Mouse (Mus musculus): ENCODE measurements around the gene Ctnnd2. TPM values are rescaled to one million over a fixed set of nuclear protein-coding genes. Genes with fewer than 3 reads are reported as not detected.

The Ctnnd2 gene
- total and polyA plus RNA-seq, 2 experiments from 2014 or later, result not detected

DNA sequence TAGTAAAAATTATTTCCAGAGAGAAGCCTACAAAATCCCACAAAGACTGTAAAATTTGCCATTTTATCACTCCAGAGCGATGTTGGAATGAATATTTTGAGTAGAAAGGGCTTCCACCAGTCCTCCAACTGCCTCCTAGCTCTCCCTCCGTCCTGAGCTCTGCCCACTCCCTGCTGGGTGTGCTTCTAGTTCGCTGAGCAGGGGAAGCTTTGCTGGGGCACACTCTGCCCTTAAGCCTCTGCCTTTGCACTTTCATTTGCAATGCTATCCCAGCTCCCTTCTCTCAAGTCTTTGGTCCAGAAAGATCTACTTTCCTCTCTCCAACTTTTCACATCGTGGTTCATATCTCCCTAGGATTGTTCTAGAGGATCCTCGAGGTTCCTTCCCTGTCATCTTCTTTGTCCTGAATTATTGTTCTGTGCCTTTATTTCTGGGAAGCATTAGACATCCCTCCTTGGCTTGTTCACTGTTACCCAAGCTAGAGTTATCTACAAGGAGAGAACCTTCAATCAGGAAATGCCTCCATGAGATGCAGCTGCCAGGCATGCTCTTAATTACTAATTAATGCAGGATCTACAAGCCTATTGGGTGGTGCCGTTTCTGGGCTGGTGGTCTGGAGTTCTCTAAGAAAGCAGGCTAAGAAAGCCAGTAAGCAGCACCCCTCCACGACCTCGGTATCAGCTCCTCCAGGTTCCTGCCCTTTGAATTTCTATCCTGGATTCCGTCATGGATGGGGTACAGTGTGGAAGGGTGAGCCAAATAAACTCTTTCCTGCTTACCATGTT lies 288.1 kb downstream of the Ctnnd2 start:
- Histone ChIP-seq H3K4me2 (ENCODE audit: low read depth, low read length) (no peak overlapping the region), H3K9ac (replicated peaks; ENCODE audit: low read depth, low read length) (no peak overlapping the region), H3K27ac (ENCODE audit: low read depth) (no peak overlapping the region), H3K27me3 (ENCODE audit: control insufficient read depth, insufficient read depth, low read length) (no peaks in the 10 kb centered on the region), H3K36me3 (replicated peaks; ENCODE audit: control insufficient read depth, insufficient read depth, low read length) (no peaks in the 10 kb centered on the region), H3K9me3 (replicated peaks; ENCODE audit: control insufficient read depth, low read length) (no peaks in the 10 kb centered on the region), H3K4me1 (ENCODE audit: control insufficient read depth, insufficient read depth) (peaks cover 12% of the 10 kb centered on the region), H3K4me3 (ENCODE audit: low read depth, low read length) (no peak overlapping the region)
- DNase-seq (ENCODE audit: low spot score) (no peak), ATAC-seq (ENCODE audit: insufficient read depth, low read depth) (no peak)
- 50% methylated on average over 9 of the region's 9 CpGs for WGBS
- TF ChIP-seq EP300 (IDR thresholded peaks at IDR 0.05; ENCODE audit: low read depth) (no peak), CTCF (IDR thresholded peaks at IDR 0.05; ENCODE audit: low read depth) (no peak)

DNA sequence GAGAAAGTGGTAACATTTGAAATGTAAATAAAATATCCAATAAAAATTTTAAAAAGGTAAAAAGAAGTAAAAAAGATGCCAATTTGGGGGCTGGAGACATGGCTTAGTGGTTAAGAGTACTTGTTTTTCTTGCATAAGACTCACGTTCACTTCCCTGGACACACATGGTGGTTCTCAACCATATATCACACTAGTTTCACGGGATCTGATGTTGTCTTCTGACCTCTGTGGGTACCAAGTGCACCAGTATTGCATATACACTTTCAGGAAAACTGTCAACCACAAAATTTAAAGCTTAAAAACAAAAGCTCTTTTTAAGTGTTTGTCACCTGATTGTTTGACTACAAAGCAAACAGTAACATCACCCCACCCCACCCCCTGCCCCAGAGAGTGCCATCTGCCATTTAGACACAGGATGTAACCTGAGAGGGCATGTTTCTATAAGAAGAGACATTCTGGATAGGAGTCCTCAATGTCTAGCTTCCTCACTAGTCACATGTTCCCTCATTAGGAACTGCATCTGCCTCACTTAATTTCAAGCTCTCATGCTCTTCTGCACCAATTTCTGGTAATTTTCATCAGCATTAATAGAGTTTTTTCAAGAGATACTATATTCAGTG lies 290.5 kb downstream of the Ctnnd2 start:
- WGBS, result 77% methylated on average over 2 of the region's 2 CpGs
- no peak overlapping the region for H3K4me2 ChIP-seq (ENCODE audit: low read depth, low read length)
- no peak for DNase-seq (ENCODE audit: low spot score)
- H3K36me3 ChIP-seq (replicated peaks; ENCODE audit: control insufficient read depth, insufficient read depth, low read length), result no peaks in the 10 kb centered on the region
- ATAC-seq (ENCODE audit: insufficient read depth, low read depth), result no peak
- TF ChIP-seq EP300 (IDR thresholded peaks at IDR 0.05; ENCODE audit: low read depth) (no peak), CTCF (IDR thresholded peaks at IDR 0.05; ENCODE audit: low read depth) (no peak)
- H3K27ac ChIP-seq (ENCODE audit: low read depth), result no peak overlapping the region
- no peak overlapping the region for H3K4me3 ChIP-seq (ENCODE audit: low read depth, low read length)
- H3K27me3 ChIP-seq (ENCODE audit: control insufficient read depth, insufficient read depth, low read length), result no peaks in the 10 kb centered on the region
- H3K4me1 ChIP-seq (ENCODE audit: control insufficient read depth, insufficient read depth), result peaks cover 12% of the 10 kb centered on the region
- H3K9ac ChIP-seq (replicated peaks; ENCODE audit: low read depth, low read length), result no peak overlapping the region
- no peaks in the 10 kb centered on the region for H3K9me3 ChIP-seq (replicated peaks; ENCODE audit: control insufficient read depth, low read length)

DNA sequence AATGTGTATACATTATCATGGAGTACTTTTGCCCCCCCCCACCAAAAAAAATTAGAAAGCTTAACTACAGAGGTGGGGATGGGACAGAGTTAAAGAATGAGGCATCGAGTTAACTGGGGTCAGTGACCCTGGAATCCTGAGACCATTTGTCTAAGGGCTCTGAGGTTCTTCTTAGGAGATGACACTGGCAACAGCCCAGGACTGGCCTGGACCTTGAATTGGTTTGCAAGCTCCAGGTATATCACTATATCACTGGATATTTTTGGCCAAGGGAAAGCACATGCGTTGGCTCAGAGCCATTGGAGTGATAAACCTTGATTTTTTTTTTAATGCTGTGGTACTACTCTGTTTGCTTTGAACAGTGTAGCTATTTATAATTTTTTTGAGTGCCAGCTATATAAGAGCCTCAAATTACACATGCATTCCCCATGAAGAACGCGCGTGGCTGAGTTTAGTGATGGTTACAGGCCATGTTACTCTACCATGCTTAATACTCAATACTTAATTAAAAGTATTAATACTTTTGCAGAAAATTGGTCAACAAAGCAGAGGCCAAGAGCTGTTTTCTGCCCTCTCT lies 291.2 kb downstream of the Ctnnd2 start:
- ATAC-seq (ENCODE audit: insufficient read depth, low read depth), result peak; percentile 62
- WGBS, result 39% methylated on average over 5 of the region's 5 CpGs
- TF ChIP-seq EP300 (IDR thresholded peaks at IDR 0.05; ENCODE audit: low read depth) (no peak), CTCF (IDR thresholded peaks at IDR 0.05; ENCODE audit: low read depth) (no peak)

DNA sequence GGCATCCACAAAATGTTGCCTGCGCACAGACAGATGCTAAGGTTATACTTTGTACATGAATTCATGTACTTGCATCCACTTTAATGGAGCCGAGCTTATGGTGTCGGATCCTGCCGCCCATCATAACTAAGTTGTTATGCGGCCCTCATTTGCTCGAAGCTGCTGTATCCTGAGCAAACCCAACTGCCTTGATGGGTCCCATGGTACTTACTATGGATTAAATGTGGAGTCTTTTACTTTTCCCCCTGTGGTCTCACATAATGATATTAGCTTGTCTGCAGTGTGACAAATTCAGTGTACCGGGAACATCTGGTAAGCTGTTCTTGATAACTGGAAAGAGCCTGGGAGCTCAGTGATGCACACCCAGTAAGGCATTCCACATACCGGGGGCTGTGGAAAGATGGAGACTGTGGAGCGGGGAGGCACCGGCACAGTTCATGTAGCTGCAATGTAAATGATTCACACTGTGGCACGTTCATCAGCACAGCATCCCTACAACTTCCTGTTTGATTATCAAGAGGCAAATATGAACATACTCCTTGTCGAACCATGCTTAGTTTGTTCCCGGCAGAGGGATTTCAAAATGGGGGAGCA lies 294.7 kb downstream of the Ctnnd2 start:
- no peak overlapping the region for H3K4me3 ChIP-seq (ENCODE audit: low read depth, low read length)
- 78% methylated on average over 13 of the region's 13 CpGs for WGBS
- no peak for ATAC-seq (ENCODE audit: insufficient read depth, low read depth)
- DNase-seq (ENCODE audit: low spot score), result no peak
- TF ChIP-seq CTCF (IDR thresholded peaks at IDR 0.05; ENCODE audit: low read depth) (no peak), EP300 (IDR thresholded peaks at IDR 0.05; ENCODE audit: low read depth) (no peak)
- H3K27ac ChIP-seq (ENCODE audit: low read depth), result no peak overlapping the region
- no peaks in the 10 kb centered on the region for H3K9me3 ChIP-seq (replicated peaks; ENCODE audit: control insufficient read depth, low read length)
- no peaks in the 10 kb centered on the region for H3K36me3 ChIP-seq (replicated peaks; ENCODE audit: control insufficient read depth, insufficient read depth, low read length)
- no peaks in the 10 kb centered on the region for H3K27me3 ChIP-seq (ENCODE audit: control insufficient read depth, insufficient read depth, low read length)
- peaks cover 12% of the 10 kb centered on the region for H3K4me1 ChIP-seq (ENCODE audit: control insufficient read depth, insufficient read depth)
- H3K4me2 ChIP-seq (ENCODE audit: low read depth, low read length), result no peak overlapping the region
- no peak overlapping the region for H3K9ac ChIP-seq (replicated peaks; ENCODE audit: low read depth, low read length)

More for the DNA sequence above, 291.2 kb downstream of the Ctnnd2 start:
- H3K36me3 ChIP-seq (replicated peaks; ENCODE audit: control insufficient read depth, insufficient read depth, low read length), result no peaks in the 10 kb centered on the region
- no peaks in the 10 kb centered on the region for H3K9me3 ChIP-seq (replicated peaks; ENCODE audit: control insufficient read depth, low read length)
- H3K4me1 ChIP-seq (ENCODE audit: control insufficient read depth, insufficient read depth), result peaks cover 12% of the 10 kb centered on the region
- no peak overlapping the region for H3K4me3 ChIP-seq (ENCODE audit: low read depth, low read length)
- no peak overlapping the region for H3K9ac ChIP-seq (replicated peaks; ENCODE audit: low read depth, low read length)
- no peak overlapping the region for H3K4me2 ChIP-seq (ENCODE audit: low read depth, low read length)
- DNase-seq (ENCODE audit: low spot score), result peak; percentile 39
- H3K27me3 ChIP-seq (ENCODE audit: control insufficient read depth, insufficient read depth, low read length), result no peaks in the 10 kb centered on the region
- H3K27ac ChIP-seq (ENCODE audit: low read depth), result no peak overlapping the region

DNA sequence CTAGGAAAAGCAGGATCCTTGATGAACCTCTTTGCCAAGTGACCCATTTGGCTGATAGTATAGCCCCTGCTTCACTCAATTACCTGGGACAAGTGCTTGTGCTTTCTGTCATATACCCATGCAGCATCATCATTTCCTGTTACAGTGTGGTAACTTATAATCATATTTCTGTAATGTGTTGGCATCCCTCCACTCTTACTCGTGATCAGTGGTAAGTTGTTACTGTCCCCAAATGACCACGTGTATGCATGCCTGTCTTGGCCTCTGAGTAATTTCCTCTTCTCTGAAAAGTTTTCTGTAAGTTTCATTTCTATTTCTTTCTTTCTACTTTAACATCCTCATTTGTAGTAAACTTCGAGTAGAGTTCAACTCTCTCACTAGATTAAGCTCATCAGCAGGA lies 296.4 kb downstream of the Ctnnd2 start:
- no peak overlapping the region for H3K27ac ChIP-seq (ENCODE audit: low read depth)
- H3K4me2 ChIP-seq (ENCODE audit: low read depth, low read length), result no peak overlapping the region
- no peaks in the 10 kb centered on the region for H3K27me3 ChIP-seq (ENCODE audit: control insufficient read depth, insufficient read depth, low read length)
- no peak for DNase-seq (ENCODE audit: low spot score)
- no peaks in the 10 kb centered on the region for H3K36me3 ChIP-seq (replicated peaks; ENCODE audit: control insufficient read depth, insufficient read depth, low read length)
- H3K9ac ChIP-seq (replicated peaks; ENCODE audit: low read depth, low read length), result no peak overlapping the region
- WGBS, result 60% methylated on average over 3 of the region's 3 CpGs
- TF ChIP-seq CTCF (IDR thresholded peaks at IDR 0.05; ENCODE audit: low read depth), result no peak
- no peak for TF ChIP-seq EP300 (IDR thresholded peaks at IDR 0.05; ENCODE audit: low read depth)
- no peak for ATAC-seq (ENCODE audit: insufficient read depth, low read depth)
- peaks cover 5% of the 10 kb centered on the region; the same call in 1 of the 2 replicates for H3K4me1 ChIP-seq (ENCODE audit: control insufficient read depth, insufficient read depth)
- H3K9me3 ChIP-seq (replicated peaks; ENCODE audit: control insufficient read depth, low read length), result no peaks in the 10 kb centered on the region
- H3K4me3 ChIP-seq (ENCODE audit: low read depth, low read length), result no peak overlapping the region

All from heart, postnatal 0 days (tissue).